Mouse (Mus musculus): Measurements from ENCODE around the gene Tanc1.

Gene Tanc1

GRCm38 (mm10) chr2:59679424-59680020 lies 67.7 kb downstream of the Tanc1 start:
- DNase-seq (ENCODE audit: inconsistent ontology term): no peak

- DNase-seq (ENCODE audit: inconsistent ontology term): peak; percentile 24
Observed at GRCm38 (mm10) chr2:59680736-59681135, 68.9 kb downstream of the Tanc1 start.

- DNase-seq (ENCODE audit: inconsistent ontology term): no peak
Observed at GRCm38 (mm10) chr2:59681181-59681580, 69.3 kb downstream of the Tanc1 start.

GRCm38 (mm10) chr2:59684864-59685605 lies 73.2 kb downstream of the Tanc1 start:
- peak; percentile 57 for DNase-seq (ENCODE audit: inconsistent ontology term)

- DNase-seq (ENCODE audit: inconsistent ontology term): no peak
Observed at GRCm38 (mm10) chr2:59685606-59685950, 73.7 kb downstream of the Tanc1 start.

- peak; percentile 96 for DNase-seq (ENCODE audit: inconsistent ontology term)
Observed at GRCm38 (mm10) chr2:59688261-59689104, 76.6 kb downstream of the Tanc1 start.

GRCm38 (mm10) chr2:59691112-59691511 lies 79.3 kb downstream of the Tanc1 start:
- peak; percentile 94 for DNase-seq (ENCODE audit: inconsistent ontology term)

- no peak for DNase-seq (ENCODE audit: inconsistent ontology term)
Observed at GRCm38 (mm10) chr2:59693473-59693872, 81.6 kb downstream of the Tanc1 start.

- no peak for DNase-seq (ENCODE audit: inconsistent ontology term)
Observed at GRCm38 (mm10) chr2:59697123-59697522, 85.3 kb downstream of the Tanc1 start.

- peak; percentile 82 for DNase-seq (ENCODE audit: inconsistent ontology term)
Observed at GRCm38 (mm10) chr2:59697722-59698634, 86.1 kb downstream of the Tanc1 start.

GRCm38 (mm10) chr2:59698635-59699300 lies 86.9 kb downstream of the Tanc1 start:
- peak; percentile 89 for DNase-seq (ENCODE audit: inconsistent ontology term)

GRCm38 (mm10) chr2:59699893-59700292 lies 88.1 kb downstream of the Tanc1 start:
- peak; percentile 69 for DNase-seq (ENCODE audit: inconsistent ontology term)

- DNase-seq (ENCODE audit: inconsistent ontology term): peak; percentile 76
Observed at GRCm38 (mm10) chr2:59705221-59705620, 93.4 kb downstream of the Tanc1 start.

- DNase-seq (ENCODE audit: inconsistent ontology term): no peak
Observed at GRCm38 (mm10) chr2:59706806-59707205, 95.0 kb downstream of the Tanc1 start.

GRCm38 (mm10) chr2:59707922-59708706 lies 96.3 kb downstream of the Tanc1 start:
- no peak for DNase-seq (ENCODE audit: inconsistent ontology term)

GRCm38 (mm10) chr2:59710771-59711170 lies 98.9 kb downstream of the Tanc1 start:
- no peak for DNase-seq (ENCODE audit: inconsistent ontology term)

GRCm38 (mm10) chr2:59711992-59712391 lies 100.2 kb downstream of the Tanc1 start:
- DNase-seq (ENCODE audit: inconsistent ontology term): no peak

GRCm38 (mm10) chr2:59712484-59712883 lies 100.6 kb downstream of the Tanc1 start:
- no peak for DNase-seq (ENCODE audit: inconsistent ontology term)

- DNase-seq (ENCODE audit: inconsistent ontology term): peak; percentile 61
Observed at GRCm38 (mm10) chr2:59713626-59714556, 102.0 kb downstream of the Tanc1 start.
